Mouse (Mus musculus) heart, adult 8-10 months (tissue): ENCODE data around the gene Map3k14. TPM values are rescaled to one million over a fixed set of nuclear protein-coding genes. Genes with fewer than 3 reads are reported as not detected.

Source experiments
- DNase-seq: peaks from one replicate; pipeline ENCODE4 v3.0.0; 2022; ENCODE audit warnings: low spot score
- total RNA-seq, 4 experiments: library from RNA; stranded (reverse); gene quantifications; 2 replicates each; pipeline ENCODE4 v1.2.4; 2022

The Map3k14 gene
- total RNA-seq, 4 experiments from 2014 or later: 2.7 to 3.9 (median 3.6) TPM

DNA sequence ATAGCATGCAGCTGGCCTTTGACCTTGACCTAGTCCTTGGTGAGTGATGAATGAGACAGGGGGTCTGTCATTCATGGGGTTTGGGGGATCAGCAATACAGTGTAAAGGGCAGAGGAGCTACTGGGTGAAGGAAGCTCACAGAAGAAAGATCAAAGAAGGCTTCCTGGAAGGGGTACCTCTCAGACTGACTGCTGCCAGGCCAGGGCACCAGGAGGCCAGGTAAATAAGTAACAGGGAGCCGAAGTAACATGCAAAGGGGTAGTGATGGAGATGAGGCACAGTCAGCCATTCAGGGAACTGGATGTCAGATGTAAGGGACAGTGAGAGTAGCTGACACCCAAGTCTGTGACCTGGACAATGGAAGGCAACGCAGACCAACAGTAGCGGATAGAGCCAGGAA lies 5.6 kb upstream of the Map3k14 start:
- no peak for DNase-seq

DNA sequence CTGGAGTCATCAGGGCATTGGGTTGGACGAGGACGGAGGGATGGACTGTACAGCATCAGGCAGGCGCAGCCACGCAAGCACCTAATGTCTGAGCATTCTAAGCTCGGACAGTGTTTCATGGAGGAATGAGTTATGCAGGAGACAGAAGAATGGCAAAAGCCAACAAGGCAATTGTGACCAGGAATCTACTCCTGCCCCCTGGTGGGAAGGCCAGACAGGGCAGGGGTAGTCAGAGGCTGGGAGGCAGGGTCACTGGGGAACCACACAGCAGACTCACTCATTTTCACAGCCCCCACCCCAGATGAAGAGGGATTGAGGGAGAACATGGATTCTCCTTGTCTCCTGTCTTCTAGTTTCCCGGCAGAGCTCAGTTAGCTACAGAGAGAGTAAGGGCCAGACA lies 4.7 kb upstream of the Map3k14 start:
- DNase-seq: no peak

DNA sequence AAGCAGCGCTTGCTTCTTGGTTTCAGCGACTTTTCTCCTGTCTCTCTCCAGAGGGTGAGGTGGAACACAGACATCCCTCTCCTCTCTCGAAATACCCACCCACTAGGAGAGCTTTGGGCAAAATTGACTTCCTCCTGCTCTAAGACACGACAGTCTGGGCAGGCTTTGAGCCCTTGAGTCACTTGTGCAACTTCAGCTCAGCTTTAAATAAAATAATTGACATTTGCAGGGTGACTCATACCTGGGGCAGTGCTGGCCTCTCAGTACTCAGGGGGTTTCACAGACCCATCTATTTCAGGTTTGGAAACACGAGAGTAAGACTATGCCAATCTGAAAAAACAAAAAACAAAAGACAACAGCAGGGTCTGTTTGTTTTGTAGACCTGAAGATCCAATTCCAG lies 2.2 kb upstream of the Map3k14 start:
- no peak for DNase-seq

DNA sequence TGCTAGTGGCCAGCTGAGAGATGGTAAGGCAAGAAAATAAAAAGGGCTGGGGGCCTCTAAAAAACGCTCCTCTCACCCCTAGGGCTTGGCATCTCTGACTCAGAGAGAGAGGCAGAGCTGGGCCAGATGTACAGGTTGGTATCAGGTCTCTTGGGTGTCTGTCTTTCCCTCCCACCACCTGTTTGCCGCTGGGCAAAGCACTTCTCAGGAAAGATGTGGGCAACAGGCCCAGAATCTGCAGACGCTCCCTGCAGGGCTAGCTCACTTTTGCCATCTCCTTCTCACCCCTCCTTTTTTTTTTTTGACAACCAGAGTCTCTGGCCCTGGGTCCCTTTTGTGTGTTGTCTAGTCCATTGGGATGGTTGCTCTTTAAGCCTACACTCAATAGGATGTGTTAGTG lies 1.6 kb upstream of the Map3k14 start:
- no peak for DNase-seq

DNA sequence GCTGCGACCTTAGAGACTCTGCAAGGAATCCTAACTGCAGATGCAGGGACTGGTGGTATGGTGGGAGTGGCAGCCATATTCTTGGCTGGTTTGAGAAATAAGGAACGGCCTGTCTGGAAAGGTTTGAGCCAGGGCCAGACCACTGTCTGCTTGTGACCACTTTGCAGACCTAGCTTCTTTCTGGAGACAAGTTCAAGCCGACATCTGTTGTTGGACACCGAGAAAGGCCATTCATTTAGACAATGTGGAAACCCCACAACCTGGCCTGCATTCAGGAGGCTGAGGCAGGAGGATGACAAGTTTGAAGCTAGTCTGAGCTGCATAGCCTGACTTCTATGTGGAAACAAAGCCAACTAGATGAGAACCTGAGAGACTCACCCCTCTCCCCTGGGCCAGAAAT lies 1.1 kb upstream of the Map3k14 start:
- DNase-seq: no peak

DNA sequence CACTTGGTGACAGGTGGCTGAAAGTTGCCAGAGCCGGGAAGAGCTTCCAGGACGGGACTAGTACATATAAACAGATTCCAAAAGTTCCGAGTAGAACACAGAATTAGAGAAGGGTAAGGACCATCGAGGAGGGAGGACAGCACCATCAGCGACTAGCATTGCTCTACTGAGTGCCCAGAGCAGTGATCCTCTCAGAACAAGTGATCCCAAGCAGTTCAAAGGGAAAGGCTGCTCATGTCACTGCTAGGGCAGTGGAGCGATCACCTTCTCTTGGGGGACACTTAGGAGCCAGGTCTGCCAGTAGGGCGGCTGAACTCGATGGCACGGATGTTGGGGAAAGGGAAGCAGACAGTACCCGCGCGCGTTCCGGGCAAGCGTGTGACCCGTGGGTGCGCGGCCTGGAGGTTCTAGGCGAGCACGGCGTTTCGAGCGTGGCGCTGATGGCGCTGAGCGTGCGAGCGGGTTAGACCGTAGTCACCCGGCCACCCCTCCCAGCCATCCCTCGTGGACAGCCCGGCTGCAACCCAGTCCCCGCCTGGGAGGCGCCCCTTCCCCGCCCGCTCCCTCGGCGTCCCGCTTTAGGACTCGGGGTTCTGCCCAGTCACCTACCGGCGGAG lies 435 bp downstream of the Map3k14 start:
- no peak for DNase-seq

DNA sequence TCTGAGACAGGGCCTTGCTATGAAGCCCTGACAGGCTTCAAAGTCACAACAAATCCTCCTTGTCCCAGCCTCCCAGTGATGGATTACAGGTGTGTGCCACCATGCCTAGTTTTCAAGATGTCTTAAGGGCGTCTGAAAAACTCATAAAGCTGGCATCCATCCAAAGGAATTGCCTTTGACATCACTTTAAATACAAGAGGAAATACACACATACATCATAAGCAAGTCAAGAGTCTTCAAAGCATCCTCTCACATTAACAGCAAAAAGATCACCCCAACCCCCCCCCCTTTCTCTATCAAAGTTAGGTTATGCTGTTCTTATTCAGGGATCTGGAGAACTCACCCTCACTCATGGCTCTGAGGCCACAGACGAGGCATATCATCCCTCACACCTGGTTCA lies 1.4 kb downstream of the Map3k14 start:
- DNase-seq: no peak

DNA sequence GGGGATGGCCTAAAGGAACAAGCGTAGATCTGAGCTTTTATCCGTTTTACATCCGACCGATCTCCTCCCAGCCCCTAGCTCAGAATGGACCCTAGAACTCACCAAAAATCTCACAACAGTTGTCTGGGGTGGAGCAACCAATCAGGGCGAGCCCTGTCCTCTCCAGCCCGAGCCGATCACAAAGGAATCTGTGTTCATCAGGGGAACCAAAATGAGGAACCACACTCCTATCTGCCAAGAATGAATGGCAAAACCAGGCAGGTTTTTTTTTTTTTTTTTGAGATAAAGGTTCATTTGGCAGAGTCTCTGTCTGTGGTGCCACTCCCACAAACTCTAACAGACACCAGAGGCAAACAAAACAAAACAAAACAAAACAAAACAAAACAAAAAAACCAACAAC lies 2.1 kb downstream of the Map3k14 start:
- DNase-seq: no peak

DNA sequence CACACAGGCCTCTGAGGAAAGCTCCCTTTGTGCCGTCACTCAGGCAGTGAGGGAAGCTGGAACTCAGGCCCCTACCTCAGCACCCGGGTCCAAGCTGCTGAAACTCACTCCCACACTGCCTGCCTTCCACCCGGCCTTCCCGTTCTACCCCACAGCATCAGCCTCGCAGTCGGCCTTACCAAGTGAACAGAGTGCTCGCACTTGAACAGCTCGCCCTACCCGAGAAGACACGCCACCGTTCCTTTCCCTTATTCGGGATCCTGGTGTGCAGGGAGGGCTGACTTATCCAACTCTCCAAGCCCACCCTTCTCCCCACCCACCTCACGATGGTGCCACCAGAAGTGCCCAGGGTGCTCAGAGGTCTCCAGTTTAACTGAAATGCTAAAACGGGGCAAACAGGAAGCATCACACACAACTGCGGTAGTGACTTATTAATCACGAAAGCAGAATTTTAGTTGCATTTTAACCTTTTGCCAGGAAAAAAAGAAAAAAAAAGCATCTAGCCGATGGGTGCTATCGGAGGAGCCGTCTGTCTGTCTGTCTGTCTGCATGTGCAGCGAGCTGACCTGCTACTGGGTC lies 2.8 kb downstream of the Map3k14 start:
- DNase-seq: no peak

DNA sequence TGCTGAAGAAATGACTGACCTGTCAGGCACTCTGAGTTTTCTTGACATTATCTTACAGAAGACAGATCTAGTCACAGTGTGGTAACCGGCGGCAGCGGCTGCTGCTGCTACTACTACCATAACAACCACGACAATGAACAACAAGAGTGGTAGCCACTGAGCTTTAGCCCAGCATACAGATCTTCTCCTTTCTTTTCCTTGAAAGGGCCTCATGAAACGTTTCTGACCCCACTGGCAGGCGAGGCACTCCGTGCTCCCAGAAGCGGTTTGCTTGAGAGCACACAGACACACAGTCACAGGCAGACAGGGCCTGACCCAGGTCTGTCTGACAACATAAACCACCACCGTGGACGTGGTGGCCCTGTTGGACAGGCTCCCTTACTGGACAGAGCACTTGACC lies 3.7 kb downstream of the Map3k14 start:
- DNase-seq: no peak

DNA sequence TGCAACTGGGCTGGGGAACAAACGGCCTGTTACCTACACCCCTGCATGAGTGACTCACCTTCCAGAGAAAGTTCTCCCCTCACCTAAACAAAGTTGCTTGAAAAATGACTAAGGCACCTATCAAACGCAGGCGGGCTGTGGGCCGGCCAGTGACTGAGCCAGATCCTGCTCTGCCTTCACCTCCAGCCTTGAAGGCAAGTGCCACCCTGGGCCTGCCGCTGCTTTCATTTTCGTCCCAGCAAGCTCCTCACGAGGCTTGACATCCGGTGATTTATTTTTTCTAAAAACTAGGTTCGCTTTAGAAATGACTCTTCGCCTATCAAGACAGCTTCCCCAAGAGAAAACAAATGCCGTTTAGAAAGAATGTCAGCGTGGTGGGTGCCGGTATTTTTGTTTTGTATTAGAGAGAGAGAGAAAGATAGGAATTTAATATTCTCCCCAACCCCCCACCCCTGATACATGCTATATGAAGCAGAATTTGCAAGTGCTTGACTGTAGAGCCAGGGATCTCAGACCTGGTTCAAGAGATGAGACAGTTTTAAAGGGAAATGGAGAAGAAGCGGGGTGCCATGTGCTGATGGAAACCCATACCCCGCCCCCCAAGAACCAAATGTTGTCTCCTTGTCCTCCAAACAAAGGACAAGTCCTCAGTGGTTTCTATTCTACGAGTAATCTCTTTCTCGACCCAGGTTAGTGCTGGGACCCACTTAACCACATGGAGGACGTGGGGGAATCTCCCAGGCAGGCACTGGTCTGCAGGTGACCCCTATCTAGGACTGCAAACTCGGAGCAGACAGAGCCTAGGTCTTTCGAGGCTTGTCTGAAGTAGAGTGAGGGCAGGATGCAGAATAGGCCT lies 4.6 kb downstream of the Map3k14 start:
- DNase-seq: peak; percentile 48

DNA sequence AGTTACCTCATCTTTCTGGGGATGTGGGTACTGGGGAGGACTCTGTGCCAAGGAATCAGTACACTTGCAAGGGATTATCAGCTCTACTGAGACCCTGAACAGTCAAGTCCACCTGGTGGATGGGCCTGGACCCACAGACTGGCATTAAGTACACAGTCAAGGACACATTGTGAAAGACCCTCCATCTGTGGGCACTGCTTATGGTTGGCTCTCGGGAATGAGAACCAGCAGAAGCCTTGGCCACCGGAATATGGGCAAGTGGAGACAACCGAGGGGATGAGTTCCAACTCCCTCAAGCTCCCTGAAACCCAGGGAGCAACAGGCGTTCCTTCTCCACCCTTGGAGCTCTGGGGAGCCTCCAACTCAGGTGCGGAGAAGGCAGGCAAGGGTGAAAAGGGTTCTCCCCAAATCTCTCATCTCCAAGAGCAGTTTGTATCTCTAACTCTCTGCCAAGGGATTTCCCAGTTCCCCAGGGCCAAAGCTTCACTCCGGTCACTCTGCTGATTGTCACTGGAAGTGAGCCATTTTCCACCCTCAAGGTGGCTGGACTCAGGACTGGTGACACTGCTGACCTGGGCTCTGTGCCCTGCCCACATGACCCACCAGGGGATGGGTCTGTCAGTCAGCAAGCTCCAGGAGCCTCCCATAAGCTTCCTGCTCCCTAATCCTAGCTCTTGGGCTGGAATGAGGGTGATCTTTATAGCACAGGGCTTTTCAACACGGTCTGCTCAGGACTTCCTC lies 5.4 kb downstream of the Map3k14 start:
- peak; percentile 75 for DNase-seq

DNA sequence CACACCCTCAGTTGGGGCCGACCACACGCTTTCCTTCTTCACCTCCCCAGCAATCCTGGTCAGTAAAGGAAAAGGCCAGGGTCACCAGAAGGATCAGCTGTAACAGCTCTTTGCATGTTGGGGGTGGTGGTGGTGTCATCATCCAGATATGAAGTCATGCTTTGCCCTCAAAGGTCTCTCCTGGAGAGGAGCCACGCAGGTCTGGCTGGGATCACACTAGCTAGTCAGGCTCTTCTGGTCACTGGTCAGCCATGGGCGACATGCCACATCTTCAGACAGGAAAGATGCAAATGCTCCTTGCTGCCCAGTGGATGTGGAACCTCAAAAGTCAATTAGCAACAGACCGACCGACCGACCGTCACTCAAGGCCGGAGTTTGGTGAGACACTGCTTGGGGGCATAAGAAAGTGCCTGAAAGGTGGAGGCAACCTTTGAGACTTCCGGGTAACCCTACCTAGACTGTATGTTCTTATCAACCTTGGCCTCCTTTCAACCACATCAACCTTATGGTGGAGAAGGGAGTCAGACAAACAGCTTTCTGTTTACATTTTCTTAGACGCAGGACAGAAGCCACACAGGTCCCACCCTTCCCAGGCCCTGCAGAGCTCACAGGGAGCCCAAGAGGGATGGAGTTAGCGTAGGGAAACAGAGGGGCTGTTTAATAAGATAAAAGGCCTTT lies 6.6 kb downstream of the Map3k14 start:
- DNase-seq: no peak

DNA sequence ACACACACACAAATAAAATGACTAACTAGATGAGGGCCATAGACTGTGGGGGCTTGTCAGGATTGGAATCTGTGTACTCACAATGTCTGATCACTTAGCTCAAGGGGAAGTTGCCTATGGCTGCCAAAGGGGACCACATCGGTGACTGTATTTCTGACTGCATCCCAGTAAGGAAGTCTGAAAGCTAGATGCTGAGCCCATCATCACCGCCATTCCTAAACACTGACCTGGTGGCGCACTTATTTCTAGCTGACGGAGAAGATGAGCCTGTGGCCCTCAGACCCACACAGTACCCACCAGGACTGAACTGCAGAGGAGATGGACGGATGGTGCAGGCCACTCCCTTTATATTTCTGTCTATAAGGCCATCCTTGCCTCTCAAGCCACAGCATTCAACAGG lies 7.2 kb downstream of the Map3k14 start:
- no peak for DNase-seq

DNA sequence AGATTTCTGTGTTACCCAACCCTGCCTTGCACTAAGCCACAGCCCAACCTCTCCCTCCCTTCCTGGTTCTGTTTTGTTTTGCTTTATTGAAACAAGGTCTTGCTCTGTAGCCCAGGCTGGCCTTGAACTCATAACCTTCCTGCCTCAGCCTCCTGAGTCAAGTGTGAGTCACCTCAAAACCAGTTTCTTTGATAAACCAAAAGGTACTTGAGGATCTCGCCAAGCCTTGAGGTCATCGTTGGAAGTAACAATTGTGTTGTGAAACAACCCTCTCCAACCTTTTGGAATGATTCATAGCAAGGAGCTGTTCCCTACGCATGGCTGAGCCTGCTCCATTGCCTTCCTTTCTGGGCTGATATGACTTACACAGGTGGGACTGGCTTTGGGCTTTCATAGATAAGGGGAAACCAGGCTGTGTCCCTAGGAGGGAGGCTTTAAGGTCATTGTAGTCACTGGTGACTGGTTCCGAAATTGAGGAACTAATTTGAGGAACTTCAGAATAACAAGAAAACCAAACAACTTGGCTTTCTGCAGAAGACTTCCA lies 9.3 kb downstream of the Map3k14 start:
- no peak for DNase-seq

DNA sequence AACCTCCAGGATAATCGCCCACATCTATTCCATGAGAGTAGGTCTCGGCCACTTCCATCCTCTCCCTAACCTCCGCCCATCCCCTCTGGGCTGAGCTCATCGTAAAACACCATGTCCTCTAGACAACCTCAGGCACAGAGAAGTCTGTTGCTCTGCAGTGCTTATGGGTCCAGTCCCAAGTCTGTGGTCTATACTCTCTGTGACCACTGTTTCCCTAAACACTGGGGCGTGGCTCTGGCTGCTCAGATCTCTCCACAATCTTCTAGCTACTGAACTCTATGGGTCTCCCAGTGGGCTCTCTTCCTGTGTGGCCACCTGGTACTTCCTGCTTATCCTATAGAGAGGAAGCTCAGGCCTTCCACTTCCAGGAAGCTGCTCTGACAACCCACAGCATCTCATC lies 13.7 kb downstream of the Map3k14 start:
- DNase-seq: no peak

DNA sequence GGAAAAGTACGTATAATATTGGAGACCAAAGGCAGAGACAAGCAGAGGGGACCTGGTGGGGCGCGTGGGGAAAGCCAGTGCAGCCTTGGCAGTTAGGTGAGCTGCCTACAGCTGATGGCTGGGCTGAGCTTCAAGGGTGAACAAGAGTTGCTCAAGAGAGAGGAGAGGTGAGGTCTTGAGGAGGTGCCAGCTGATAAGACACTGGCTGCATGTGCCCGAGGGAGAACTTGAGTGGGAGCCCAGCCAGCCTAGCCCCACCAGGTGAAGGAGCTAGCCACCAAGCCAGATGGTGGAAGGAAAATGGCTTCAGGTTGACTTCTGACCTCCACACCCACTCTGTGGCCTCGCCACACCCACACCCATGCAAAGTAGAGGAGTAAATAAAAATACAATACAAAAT lies 14.9 kb downstream of the Map3k14 start:
- DNase-seq: no peak

DNA sequence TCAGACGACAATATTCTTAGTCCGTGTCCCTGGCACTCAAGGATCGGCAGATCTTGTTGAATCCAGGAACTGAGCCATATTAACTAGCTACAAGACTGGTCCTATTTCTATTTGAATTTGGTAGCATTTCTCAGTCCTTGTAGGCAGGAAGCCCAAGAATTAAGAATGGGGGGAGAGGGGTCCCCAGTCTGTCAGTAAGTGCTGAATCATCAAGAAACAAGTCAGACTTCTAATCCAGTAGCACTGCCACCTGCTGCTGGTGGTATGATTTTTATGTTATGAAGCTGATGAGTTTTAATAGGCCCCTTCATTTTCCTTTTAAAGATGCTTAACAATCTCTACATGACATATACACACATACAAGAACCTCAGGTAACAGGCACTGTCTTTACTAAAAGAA lies 16.9 kb downstream of the Map3k14 start:
- DNase-seq: no peak

DNA sequence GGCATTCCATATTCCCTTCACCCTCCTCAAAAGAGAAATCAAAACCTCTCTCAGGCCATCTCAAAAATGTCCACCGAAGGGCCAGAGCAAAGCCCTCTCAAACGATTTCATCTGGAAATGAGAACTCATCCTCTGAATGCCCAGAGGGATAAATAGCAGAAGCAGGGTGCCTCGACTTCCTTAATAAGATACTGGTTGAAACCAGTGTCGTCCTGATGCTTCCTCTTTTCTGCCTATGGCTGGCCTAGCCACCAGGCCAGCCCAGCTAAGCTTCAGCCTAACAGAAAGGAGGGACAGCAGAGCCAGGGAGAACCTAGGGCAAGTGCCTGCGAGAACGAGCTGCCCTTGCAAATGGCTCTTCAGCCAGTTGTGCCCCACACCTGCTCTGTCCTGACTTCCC lies 17.8 kb downstream of the Map3k14 start:
- DNase-seq: no peak

DNA sequence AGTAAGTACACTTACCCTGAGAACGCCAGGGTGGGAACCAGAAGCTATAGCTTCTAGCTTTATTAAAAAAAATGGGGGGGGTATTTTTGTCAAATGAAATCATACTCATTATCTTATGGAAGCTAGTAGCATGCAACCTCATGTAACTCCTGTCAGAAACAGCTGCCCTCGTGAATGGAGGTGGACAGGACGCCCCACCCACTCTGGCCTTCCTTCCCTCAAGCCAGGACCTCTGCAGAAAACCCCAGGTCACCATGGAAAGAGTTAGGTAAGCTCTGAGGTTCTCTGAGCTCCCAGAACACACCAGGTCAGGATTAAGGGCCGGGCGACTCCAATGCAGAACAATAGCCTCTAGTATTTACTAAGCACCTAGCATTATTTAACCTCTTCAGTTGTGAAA lies 18.4 kb downstream of the Map3k14 start:
- DNase-seq: no peak

DNA sequence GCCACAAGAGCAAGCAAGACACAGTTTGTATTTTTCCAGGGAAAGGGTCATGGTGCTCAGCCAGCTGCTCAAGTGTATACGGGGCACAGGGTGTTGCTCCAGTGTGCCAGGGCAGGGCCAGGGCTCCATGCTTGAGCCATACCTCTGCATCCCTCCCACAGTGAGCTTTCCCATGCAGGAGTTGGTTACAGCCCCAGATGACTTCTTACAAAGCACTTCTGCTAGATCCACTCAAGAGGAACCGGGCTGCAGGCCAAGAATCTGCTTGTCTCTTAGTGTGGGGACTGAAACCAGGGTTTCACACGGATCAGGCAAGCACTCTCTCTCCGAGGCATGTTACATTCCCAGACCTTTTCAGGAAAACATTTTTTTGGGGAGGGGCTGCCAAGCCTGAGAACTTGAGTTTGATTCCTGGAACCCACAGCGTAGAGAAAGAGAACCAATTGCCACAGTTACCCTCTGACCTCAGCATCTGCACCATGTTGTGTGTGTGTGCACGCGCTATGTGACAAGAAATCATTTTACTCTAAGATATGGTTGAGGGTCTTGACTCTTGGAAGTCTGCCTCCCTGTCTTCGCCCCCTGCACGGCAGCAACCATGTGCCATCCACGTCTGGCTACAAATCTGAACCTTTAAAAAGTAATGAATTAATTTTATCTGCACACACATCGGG lies 19.6 kb downstream of the Map3k14 start:
- peak; percentile 82 for DNase-seq
